Mouse (Mus musculus): ENCODE measurements around the gene Bicdl2.
A peak's percentile ranks its signal among the peaks of the same experiment; 100 is the strongest.

Gene Bicdl2

GRCm38 (mm10) chr17:23674271-23674952, 14.1 kb downstream of the Bicdl2 start:
- DNase-seq (ENCODE audit: extremely low read depth, low read depth), result no peak

DNA sequence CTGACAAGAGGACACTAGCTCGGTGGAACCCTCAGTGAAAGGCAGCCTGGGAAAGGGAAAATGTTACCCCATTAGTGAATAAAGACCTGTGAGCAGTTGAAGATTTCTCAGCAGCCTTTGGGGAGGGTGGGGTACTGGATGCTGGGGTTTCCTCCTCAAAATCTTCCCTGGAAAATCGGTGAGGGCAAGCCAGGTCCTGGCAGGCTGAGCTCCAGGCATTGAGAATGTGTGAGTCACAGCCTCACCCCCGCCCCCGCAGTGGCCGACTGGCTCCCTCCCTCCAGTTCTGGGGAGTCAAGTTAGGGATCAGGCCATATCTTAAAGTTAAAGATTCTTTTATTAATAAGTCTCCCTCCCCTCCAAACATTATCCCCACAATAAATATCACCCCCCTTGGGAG, 14.8 kb downstream of the Bicdl2 start:
- no peak for DNase-seq (ENCODE audit: extremely low read depth, low read depth)

DNA sequence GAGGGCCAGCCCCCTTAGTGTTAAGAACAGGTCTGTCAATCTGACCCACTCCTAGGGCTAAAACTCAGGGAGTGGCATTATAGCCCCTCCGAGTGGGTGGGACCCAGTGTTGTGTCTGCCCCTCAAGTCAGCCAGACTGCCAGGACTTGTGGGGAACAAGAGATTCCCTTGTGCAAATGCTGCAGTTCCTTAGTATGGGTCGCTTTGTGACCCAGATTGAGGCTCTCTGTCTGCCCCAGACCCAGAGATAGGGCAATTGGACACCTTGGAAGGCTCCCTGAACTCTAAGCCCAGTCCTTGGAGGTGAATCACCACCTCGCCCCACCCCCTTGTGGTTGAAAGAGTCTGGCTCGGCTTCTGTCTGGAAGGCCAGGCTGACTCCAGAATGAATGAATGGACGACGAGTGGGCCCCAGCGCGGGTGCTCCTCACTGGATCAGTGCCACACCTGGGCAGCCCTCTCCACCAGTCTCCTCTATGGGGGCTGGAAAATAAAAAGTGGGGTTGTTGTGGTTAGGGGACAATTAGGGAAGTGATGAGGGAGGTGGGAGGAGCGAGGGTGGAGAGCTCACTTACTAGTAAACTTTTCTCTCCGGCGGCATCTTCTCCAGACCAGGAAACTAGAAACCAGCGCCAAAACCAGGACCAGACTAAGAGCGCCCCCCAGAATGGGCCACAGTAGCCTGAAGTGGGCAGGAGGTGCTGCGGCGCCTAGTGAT, 15.4 kb downstream of the Bicdl2 start:
- DNase-seq (ENCODE audit: extremely low read depth, low read depth), result peak; percentile 77

DNA sequence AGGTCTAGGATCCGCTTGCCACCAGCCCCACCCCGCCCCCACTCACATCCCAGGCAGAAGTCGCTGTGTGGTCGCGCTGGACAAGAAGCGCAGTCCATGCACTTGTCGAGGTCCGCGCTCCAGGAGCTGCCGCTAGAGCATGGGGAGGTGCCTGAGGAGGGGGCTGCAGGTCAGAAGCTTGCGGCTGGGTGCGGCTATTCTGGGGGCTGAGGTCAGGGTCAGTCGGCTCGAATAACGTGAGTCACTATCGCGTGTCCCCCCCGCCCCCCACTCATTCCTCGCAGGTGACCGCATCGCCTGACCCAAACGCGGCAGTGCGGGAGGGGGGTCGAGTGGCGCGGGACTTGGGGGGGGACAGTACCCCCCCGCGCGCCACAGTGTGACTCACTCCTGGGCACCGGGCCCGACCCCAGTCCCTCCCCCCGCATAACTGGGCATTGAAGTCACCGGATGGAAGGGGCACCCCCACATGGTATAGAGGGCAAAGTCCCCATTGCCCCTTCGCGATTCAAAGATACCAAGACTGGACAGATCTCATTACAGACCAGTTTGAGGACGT, 16.2 kb downstream of the Bicdl2 start:
- DNase-seq (ENCODE audit: extremely low read depth, low read depth), result no peak

DNA sequence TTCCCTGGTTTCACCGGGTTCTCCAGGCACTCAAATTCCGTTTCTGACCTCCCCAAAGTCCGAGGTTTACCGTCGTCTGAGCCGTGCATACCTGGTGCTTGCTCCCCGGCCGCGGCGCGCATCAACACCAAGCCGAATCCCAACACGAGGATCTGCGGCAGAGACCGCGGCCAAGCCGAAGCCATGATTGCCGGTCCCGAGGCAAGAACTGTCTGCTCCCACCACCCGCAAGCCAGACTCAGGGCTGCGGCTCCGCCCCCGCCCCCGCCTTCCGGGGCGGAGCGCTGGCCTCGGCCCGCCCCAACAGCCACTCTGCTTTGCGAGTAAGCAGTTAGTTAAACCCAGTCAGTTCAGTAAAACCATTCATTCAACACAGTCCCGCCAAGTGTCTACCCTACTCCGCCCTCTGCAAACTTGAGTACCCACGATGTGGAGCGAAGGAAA, 17.0 kb downstream of the Bicdl2 start, which contains the start of gene Tnfrsf12a:
TSS of gene Tnfrsf12a (minus strand) at position 233 of the 444 bp plus-strand sequence.
- DNase-seq (ENCODE audit: extremely low read depth, low read depth), result peak; percentile 71

GRCm38 (mm10) chr17:23679127-23679835, 19.0 kb downstream of the Bicdl2 start, which contains the start of gene Cldn6:
TSS of gene Cldn6 (plus strand) at chr17:23679249.
- DNase-seq (ENCODE audit: extremely low read depth, low read depth), result no peak

DNA sequence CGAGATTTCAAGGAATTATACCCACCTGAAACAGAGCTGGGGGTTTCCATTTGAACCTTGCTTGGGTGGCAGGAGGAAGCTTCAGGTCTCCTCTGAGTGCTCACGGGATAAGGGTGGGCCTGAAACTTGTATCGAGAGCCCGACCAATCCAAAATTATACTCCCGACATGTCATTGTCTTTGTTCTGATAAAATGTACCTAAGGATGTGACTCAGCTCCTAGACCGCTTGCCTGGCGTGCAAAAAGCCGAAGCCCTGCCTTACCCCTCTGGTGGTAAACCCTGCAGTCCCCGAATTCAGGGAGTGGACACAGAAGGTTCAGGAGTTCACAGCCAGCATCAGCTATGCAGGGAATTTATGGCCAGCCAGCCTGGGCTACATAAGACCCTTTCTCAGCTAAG, 20.0 kb downstream of the Bicdl2 start:
- no peak for DNase-seq (ENCODE audit: extremely low read depth, low read depth)

GRCm38 (mm10) chr17:23681086-23681485, 20.8 kb downstream of the Bicdl2 start:
- no peak for DNase-seq (ENCODE audit: extremely low read depth, low read depth)

DNA sequence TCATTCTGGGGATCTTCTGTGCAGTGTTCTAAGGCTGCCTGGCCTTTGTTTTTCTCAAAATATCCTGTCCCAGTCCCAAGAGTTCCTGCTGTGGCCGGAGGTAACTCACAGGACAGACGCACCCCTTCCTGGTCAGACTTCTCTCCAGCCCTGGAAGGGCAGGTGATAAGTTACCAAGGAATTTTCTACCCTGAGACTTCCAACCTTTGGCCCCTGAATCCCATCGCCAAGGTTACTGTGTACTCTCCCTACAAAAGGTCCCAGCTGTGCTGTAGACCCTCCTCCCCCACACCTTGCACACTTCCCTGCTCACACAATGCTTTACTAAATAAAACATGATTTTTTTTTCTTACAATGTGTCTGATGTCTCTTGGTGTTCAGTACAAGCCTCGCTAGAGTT, 21.8 kb downstream of the Bicdl2 start:
- DNase-seq (ENCODE audit: extremely low read depth, low read depth), result no peak

GRCm38 (mm10) chr17:23682530-23682929, 22.2 kb downstream of the Bicdl2 start:
- no peak for DNase-seq (ENCODE audit: extremely low read depth, low read depth)

DNA sequence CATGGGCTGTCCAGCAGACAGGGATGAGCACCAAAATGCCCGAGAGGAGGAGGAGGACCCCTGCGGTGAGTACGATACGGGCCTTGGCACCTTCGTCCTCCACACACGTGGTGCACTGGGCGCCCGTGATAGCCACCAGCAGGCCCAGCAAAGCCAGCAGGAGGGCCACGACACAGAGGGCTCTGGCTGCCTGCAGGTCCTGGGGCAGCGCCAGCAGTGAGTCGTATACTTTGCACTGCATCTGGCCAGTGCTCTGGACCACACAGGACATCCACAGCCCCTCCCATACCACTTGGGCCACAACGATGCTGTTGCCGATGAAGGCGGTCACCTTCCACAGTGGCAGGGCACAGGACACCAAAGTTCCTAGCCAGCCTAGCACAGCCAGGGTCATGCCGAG, 22.9 kb downstream of the Bicdl2 start:
- no peak for DNase-seq (ENCODE audit: extremely low read depth, low read depth)

- no peak for DNase-seq (ENCODE audit: extremely low read depth, low read depth)
These were observed 23.8 kb downstream of the Bicdl2 start, which contains the start of gene Cldn9 for GRCm38 (mm10) chr17:23683856-23684672. TSS of gene Cldn9 (minus strand) at chr17:23684026.

GRCm38 (mm10) chr17:23694491-23694890, 34.2 kb downstream of the Bicdl2 start:
- DNase-seq (ENCODE audit: extremely low read depth, low read depth), result no peak

DNA sequence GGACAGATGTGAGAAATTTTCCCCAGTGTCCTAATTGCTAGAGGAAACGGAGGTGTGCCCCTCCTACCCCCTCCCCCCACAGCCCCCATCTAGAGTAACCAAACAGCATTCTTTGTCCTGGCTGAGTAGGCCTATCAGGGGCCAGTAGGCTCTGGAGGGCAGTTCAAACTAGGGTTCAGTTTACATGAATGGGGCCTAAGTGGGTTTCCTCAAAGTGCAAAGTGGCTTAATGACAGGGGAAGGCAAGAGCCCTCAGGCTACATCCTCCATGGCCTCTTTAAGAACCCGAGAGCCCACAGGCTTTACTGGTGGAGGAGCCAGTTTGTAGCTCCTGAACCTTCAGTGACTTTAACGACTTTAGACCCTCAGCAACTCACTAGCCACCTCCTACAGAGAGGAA, 35.5 kb downstream of the Bicdl2 start:
- DNase-seq (ENCODE audit: extremely low read depth, low read depth), result no peak

DNA sequence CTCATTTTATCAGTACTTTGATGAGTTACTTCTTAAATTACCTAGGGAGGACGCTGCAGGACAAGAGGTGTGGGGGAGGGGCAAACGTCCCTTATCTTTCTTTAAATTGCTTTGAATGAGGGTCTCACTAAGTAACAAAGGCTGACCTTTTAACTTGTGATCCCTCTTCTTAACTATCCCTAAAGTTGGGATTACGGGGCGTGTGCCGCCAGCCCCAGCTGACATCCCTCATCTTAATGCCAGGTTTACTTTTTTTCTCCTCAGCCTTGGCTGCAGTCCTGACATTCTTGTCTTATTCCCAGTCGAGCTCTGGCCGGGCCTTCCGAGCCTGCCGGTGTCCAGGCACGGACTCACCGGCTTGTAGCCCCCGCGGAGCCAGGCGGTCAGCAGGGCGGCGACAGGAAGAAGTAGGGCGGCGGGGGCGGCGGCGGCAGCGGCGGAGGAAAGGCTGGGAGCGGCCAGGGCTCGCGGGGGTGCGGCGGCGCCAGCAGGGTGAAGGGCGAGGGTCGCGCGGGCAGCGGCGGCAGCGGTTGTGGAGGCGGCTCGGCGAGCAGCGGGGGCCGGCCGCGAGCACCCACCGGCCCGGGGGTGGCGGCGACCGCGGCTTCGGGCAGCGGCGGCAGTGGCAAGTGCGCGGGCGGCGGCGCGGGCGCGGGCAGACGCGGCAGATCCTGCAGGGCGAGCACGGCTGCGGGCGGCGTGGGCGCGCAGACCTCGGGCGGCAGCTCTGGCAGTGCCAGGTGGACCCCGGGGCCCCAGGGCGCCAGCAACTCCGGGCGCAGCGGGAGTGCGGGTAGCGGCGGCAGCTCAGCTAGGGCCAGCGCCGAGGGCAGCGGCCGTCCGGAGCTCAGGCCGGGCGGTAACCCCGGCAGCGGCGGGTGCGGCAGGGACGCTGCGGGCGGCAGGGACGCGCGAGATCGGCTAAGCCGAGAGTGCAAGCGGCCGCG, 39.1 kb downstream of the Bicdl2 start:
- no peak for DNase-seq (ENCODE audit: extremely low read depth, low read depth)

DNA sequence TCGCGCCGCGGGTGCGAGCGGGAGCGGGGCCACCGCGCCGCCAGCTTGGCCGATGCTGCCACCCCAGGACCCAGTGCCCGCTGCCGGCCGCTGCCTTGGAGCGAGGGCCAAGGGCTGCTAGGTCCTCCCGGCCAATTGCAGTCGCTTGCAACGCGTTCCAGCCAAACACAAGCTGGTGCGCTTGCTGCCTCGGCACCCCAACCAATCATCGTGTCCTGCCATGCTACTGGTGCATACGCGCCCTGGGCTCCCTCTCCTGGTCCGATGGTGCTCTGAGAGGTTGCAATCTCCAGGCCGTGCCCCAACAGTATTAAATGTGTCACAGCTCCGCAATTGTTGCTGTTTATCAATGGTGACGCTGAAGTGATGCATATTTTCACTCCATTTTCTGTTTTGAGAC, 39.8 kb downstream of the Bicdl2 start:
- peak; percentile 82 for DNase-seq (ENCODE audit: extremely low read depth, low read depth)

DNA sequence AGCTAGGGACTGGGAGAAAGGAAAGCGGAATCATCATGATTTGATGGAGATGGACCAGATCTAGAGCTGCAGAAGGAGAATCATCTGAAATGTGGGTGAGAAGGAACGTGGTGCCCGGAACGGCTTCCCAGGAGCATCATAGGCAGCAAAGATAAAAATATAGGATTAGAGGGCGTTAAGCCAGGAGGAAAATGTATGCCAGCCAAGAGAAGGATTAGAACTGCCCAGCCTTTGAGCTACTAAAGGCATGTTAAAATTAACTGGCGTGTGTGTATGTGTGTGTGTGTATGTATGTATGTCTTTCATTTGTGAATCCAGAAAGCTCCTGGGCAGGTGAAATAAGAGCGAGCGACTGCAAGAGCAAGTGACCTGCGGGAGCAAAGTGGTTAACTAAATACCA, 43.0 kb downstream of the Bicdl2 start:
- DNase-seq (ENCODE audit: extremely low read depth, low read depth), result no peak

GRCm38 (mm10) chr17:23704741-23705140, 44.4 kb downstream of the Bicdl2 start:
- DNase-seq (ENCODE audit: extremely low read depth, low read depth), result no peak

DNA sequence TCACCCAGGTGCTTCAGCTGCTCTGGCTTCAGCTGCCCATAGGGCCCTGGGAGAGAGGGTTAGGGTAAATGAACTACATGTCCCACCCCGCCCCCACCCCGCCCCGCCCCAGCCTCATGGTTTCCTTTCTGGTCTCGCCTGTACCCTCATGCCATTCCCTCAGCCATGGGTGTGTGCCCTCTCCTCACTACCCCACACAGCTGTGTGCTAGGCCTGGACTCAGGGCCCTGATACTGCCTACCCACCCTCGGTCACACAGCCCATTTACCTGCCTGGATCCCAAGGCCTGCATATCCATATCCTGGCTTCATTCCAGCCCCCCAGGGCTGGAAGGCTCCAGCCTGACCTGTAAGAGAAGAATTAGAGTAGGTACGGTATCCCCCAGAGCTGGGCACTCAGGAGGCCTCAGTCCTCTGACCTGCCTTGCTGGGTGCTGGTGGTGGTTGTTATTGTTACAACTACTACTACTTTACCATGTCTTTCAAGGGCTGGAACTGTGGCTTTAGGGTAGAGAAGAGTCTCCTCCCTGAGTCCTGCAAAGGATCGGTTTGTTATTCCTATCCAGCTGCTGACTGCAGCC, 45.3 kb downstream of the Bicdl2 start:
- no peak for DNase-seq (ENCODE audit: extremely low read depth, low read depth)

All from MEL-GATA-1-ER (cell line).